Mouse (Mus musculus): ENCODE data around the gene Comtd1.

DNA sequence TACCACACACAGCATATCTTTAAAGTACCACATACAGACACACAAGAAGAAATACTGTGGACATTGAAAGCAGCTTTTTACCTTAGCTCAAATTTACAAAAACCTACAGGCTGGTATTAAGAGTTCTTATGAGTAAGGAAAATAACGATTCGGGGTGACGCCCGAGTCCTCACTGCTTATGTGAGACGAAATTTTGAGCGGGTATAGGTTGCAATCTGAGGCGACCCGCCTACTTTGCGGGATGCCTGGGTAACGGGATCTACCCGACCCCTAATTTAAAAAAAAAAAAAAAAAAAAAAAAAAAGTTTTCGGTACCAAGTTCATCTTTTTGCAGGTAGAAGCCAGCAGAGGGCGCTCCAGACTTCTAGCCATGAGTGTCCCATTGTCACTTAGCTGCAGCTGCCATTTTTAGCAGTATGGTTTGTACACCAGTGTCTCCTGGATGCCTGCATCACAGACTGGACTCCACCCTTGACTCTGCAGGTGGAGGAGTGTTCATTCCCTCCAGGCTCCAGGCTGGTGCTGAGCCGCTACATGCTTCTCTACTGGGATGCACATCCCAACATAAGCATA is 36.1 kb downstream of the Comtd1 start:
- TF ChIP-seq GATA1 (IDR thresholded peaks at IDR 0.05; ENCODE audit: low read length) (no peak), TAL1 (IDR thresholded peaks at IDR 0.05; ENCODE audit: low read length) (no peak)
